Mouse (Mus musculus) liver, postnatal 0 days (tissue): ENCODE measurements around the gene Cherp. TPM values are rescaled to one million over a fixed set of nuclear protein-coding genes. Genes with fewer than 3 reads are reported as not detected.
A peak's percentile ranks its signal among the peaks of the same experiment; 100 is the strongest.

ENCODE experiments used
- ATAC-seq: fragments of 200-750 bp; cut with Nextera tagmentation; 2 replicates; pipeline ENCODE4 v1.8.0; 2017; ENCODE audit warnings: mild to moderate bottlenecking, moderate library complexity
- DNase-seq: peaks from one replicate; pipeline ENCODE4 v3.0.0-alpha.2; 2016
- H3K27ac ChIP-seq: fragments of 300-500 bp; sonication (generic); 2 replicates; pipeline ENCODE4 v1.5.1; 2014; ENCODE audit warnings: antibody characterized with exemption, moderate library complexity, mild to moderate bottlenecking, low read depth
- H3K27me3 ChIP-seq: fragments of 300-500 bp; sonication (generic); 2 replicates; pipeline ENCODE4 v1.6.1; 2014; ENCODE audit warnings: low read length, control low read depth, mixed read lengths; ENCODE audit not compliant: insufficient read depth
- H3K36me3 ChIP-seq: fragments of 300-500 bp; sonication (generic); replicated peaks from 2 replicates; pipeline ENCODE4 v1.6.1; 2014; ENCODE audit warnings: mild to moderate bottlenecking, control low read depth, low read length, moderate library complexity, mixed read lengths; ENCODE audit not compliant: insufficient read depth
- H3K4me1 ChIP-seq: fragments of 300-500 bp; sonication (generic); 2 replicates; pipeline ENCODE4 v1.6.1; 2014; ENCODE audit warnings: antibody characterized with exemption, mild to moderate bottlenecking, control low read depth; ENCODE audit not compliant: insufficient read depth
- H3K4me2 ChIP-seq: fragments of 300-500 bp; sonication (generic); 2 replicates; pipeline ENCODE4 v1.6.1; 2014; ENCODE audit warnings: low read depth, mild to moderate bottlenecking, low read length, moderate library complexity, mixed read lengths
- H3K4me3 ChIP-seq: fragments of 300-500 bp; sonication (generic); 2 replicates; pipeline ENCODE4 v1.5.1; 2014; ENCODE audit warnings: low read depth, low read length
- H3K9ac ChIP-seq: fragments of 300-500 bp; sonication (generic); replicated peaks from 2 replicates; pipeline ENCODE4 v1.6.1; 2014; ENCODE audit warnings: mild to moderate bottlenecking, moderate library complexity
- H3K9me3 ChIP-seq: fragments of 300-500 bp; sonication (generic); 2 replicates; pipeline ENCODE4 v1.6.1; 2016; ENCODE audit warnings: mild to moderate bottlenecking, control low read depth, low read length, mixed read lengths
- CTCF ChIP-seq: sonication (generic); IDR thresholded peaks from 2 replicates; pipeline ENCODE4 v1.5.1; 2016; ENCODE audit warnings: antibody characterized with exemption, low read depth
- EP300 ChIP-seq: IDR thresholded peaks from 2 replicates; pipeline ENCODE4 v1.6.1; 2016; ENCODE audit warnings: antibody characterized with exemption, low read depth, mild to moderate bottlenecking
- WGBS: fragments of 180-500 bp; shearing (Covaris S2); extraction: QIAGEN DNeasy Blood & Tissue Kit; methylation state at CpG from one replicate; pipeline ENCODE4 v1.1.7; 2014; ENCODE audit not compliant: insufficient replicate concordance; 5-methylcytosine and 5-hydroxymethylcytosine counted together
- microRNA-seq: library from miRNA; unstranded; fragments of <30 nt; microRNA quantifications from one replicate; pipeline ENCODE4, GENCODE M21; 2016
- polyA plus RNA-seq: library from polyadenylated mRNA; unstranded; fragments of >200 nt; fragmentation: Nextera tagmentation; extraction: Ambion mirVana; gene quantifications from 2 replicates; pipeline ENCODE4 v1.2.1, GENCODE M21; 2015

The Cherp gene
- polyA plus RNA-seq, 1 experiment from 2014 or later, result 11.2 TPM

DNA sequence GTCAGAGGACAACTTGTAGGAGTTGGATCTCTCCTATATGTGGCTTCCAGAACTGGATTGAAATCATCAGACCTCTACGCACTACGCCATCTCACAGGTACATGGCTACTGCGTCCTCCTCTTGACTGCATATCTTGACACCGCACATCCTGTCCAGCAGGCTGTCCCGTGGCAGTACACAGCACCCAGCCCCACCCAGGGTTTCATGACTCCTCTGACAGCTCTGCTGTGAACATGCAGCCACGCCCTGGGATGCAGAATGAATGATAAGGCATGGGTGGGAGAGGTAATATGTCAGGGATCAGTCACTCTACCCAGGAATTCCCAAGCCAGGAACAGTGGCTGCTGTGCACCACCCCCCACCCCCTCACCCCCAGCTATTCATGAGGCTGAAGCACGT lies 61.2 kb downstream of the Cherp start:
- H3K27me3 ChIP-seq, result no peaks in the 10 kb centered on the region
- peaks cover 88% of the 10 kb centered on the region for H3K4me1 ChIP-seq
- H3K9me3 ChIP-seq, result no peaks in the 10 kb centered on the region
- peak overlapping the region; percentile 93 for H3K27ac ChIP-seq
- peak; percentile 78 for DNase-seq
- peak overlapping the region; percentile 57 for H3K9ac ChIP-seq
- 60% methylated on average over 7 of the region's 7 CpGs for WGBS
- peak overlapping the region; percentile 30 for H3K4me3 ChIP-seq
- 0 out of 2 replicates have a peak, but pooled peaks cover 6% of the 10 kb centered on the region for H3K36me3 ChIP-seq
- ATAC-seq, result peak; percentile 97
- peak; percentile 74; the same call in 1 of the 2 replicates for TF ChIP-seq EP300
- TF ChIP-seq CTCF, result peak; percentile 57
- peak overlapping the region; percentile 65 for H3K4me2 ChIP-seq

Small RNA genes within 50 kb of the gene (microRNA-seq; reads per million reads assigned to microRNA genes)
- not detected for gene Mir7068

Other genes with a start within 250 kb of the Cherp start
- 40.7 and 41.7 TPM in 2 replicates for gene Ap1m1, start 235.2 kb downstream of the Cherp start, polyA plus RNA-seq
- gene Gm10282, start 170.0 kb downstream of the Cherp start, polyA plus RNA-seq, result 6.3 and 6.4 TPM in 2 replicates
- gene Klf2, start 156.2 kb downstream of the Cherp start, polyA plus RNA-seq, result 5.6 and 7.4 TPM in 2 replicates
- gene Eps15l1, start 53.8 kb downstream of the Cherp start, polyA plus RNA-seq, result 9.3 and 10.1 TPM in 2 replicates
- 0.46 and 0.72 TPM in 2 replicates for gene Calr3, start 31.4 kb downstream of the Cherp start, polyA plus RNA-seq
- gene 1700030K09Rik, start 31.3 kb downstream of the Cherp start, polyA plus RNA-seq, result 2.1 and 2.2 TPM in 2 replicates
- gene Slc35e1, start 17.4 kb upstream of the Cherp start, polyA plus RNA-seq, result 5.8 and 6.0 TPM in 2 replicates
- gene Med26, start 73.0 kb upstream of the Cherp start, polyA plus RNA-seq, result 4.9 TPM in 2 replicates
- gene Smim7, start 95.9 kb upstream of the Cherp start, polyA plus RNA-seq, result 56.1 and 59.3 TPM in 2 replicates
- gene Tmem38a, start 96.8 kb upstream of the Cherp start, polyA plus RNA-seq, result 2.3 and 5.8 TPM in 2 replicates
- not detected in 2 replicates for gene Nwd1, start 171.5 kb upstream of the Cherp start, polyA plus RNA-seq
- 81.1 and 87.7 TPM in 2 replicates for gene Sin3b, start 248.1 kb upstream of the Cherp start, polyA plus RNA-seq